Mouse (Mus musculus) kidney, postnatal 25 days (tissue): ENCODE measurements around the gene Btbd11.

Experiments used
- DNase-seq, 2 experiments: peaks; one replicate each; pipeline ENCODE4 v3.0.0; 2021; ENCODE audit warnings: mixed read lengths in 2 of 2

The Btbd11 gene

DNA sequence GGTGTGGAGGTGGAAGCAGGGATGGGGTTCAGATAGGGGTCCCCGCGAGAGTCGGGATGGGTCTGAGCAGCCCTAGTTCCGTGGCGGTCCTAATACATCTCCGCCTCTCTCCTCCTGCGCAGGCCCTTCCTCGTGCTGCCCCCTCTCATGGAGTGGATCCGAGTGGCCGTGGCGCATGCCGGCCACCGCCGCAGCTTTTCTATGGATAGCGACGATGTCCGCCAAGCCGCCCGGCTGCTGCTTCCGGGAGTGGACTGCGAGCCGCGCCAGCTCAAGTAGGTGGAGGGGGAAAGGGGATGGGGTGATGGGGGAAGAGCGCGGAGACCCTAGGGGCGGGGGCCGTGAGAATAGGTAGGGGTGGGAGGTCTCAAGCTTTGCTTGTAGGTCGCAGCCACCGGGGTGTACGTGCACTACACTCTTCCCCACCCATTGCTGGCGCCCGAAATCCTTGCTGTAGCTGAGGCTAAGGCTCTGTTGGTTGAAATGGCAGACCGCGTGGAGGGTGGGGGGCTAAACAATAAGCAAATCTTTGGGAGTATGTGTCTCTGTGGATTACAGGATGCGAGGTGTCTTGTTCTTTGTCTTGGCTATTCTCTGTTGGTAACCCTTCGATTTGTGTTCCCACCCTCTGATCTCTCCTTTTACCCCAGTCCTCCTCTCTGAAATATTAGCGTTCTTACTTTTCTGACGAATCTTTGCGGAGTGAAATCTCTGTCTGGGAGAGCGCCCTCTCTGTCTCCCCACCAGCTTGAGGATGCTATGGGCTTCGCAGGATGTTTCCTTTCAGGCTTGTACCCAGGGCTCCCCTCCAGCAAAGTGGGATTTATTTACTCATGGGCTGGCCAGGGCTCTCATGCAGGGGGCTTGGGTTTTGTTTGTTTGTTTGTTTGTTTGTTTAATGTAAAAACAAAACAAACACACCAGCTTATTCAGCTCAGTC, 212.3 kb downstream of the Btbd11 start:
- DNase-seq = peak in 1 of 2 experiments; percentile 26

DNA sequence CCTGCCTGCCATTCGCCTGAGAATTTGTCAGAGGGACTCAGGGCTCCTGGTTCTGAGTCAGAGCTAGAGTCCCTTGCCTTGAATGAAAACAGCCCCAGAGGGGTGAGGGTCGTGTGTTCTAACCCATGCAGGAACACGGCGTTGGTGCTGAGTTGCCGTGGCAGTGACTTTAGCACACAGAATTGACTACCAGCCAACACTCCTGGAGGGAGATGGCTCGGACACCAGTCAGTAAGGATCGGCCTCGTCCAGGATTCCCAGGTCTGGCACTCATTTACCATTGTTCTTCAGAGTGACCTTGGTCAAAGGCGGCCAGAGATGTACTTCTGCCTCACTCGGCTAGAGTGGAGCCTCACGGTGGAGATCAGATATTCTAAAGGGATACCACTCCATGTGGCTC, 215.9 kb downstream of the Btbd11 start:
- DNase-seq = no peak

DNA sequence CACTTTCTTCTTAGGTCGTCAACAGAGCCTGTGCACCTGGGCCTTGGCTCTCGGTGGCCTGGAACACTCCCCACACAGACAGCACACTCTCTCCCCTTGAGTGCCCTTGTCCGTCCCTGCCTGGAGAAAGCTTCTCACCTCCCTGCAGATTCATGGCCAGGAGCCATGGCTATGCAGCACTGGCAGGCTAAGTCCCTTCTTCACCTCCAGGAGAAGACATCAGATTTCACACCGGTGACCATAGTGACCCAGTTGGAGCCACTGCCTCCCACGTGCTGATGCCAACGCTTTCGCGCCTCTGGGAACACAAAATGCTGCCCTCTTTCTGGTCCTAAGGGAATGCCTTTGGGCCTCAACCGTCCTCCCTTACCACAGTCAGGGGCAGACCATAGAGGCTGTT, 217.9 kb downstream of the Btbd11 start:
- peak in 1 of 2 experiments; percentile 41 for DNase-seq

DNA sequence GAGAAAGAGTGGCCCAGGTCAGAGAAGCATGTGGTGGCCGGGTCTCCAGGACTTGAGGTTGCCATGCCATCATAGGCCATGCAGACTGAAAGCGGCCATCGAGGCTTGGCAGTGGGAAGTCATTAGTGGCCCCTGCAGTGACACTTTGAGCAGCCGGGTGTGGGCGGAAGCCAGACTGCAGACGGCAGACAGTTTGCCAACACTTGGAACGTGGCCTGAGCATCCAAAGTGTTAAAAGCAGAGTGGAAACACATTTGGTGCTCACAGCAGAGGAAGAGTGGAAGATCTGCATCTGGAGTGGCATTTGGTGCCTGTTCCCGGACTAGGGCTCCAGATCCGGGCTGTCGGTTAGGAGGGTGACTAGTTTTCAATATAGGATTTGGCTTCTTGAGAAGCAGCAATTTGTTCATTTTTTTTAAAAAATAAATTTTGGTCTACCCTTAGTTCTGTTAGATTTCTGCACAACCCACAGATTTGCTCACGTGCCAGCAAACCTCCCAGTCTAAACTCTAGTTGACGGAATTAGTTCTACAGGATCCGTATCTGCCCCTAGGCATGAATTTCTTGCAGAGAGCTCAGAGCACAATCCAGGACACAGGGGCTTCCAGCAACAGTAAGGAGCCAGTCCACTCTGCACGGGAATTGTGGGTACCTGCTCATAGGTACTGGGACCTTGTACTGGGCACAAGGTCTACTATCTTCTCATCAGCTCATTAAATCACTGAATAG, 222.1 kb downstream of the Btbd11 start:
- DNase-seq = no peak

DNA sequence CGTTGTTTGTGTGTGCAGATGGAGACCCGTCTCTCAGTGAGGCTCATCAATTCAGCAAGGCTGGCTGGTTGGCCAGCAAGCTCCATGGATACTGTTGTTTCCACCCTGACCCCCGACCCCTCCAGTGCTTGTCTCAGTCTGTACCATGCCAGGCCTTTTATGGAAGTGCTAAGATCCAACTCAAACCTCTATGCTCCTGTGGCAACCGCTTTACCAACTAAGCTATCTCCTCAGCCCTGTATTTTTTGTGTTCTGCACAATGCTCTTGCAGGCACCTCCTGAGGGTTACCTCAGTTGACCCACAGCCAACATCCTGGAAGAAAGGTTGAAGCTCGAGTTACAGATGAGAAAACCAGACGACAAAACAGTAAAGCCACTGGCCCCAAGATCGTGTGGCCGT, 230.5 kb downstream of the Btbd11 start:
- DNase-seq = no peak

DNA sequence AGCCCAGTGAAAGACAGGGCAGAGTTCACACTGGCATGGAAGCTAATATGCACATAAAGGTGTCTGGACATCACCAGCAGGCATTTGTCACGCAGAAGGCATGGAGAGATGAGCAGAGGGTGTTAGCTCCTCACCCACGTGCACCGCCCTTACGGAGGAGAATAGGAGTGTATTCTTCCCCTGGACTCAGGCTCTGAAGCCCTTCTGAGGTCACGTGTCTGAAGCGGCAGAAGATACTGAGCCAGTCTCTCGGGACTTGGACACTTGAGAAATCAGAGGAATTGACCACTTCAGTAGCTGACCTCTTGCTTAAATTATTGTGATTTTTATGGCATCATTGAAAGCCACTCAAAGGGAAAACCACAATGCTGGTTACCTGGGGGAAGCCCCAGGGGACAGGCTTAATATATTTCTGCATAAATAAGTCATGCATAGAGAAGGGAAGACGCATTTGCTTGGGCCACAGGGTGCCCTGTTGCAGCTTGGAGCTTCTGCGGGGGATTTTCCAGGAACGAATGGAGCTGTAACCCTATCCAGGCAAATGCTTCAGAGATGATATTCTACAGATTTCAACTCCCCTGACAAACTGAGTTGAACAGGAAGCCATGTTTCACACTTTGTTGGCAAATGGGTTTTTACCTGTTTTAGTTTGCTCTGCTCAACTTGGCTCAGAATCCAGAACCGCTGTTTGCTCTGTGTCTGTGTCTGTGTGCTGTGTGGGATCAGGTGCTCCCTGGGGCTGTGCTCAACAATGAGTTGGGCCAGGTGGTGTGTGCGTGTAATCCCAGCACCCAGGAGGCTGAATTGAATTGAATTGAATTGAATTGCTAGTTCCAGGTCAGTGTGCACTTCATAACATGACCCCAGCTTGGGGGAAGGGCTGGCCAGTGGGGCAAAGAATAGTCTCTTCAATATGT, 231.1 kb downstream of the Btbd11 start:
- no peak for DNase-seq

DNA sequence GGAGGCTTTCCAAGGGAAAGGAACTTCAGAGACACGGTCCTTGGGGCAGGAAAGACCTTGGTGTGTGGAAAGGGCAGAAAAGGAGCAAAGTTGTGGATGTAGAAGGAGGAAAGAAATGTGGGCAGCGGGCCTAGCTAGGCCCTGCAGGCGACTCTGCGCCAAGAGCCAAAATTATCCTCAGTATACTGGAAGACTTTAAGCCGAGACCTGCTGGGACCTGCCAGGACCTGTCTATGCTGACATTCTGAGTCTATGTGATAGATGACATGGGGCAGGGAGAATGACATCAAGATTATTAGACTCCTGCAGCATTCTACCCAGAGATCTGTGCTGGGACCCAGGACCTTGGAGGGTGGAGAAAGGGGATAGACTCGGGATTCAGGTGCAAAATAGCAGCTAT, 234.5 kb downstream of the Btbd11 start:
- no peak for DNase-seq

DNA sequence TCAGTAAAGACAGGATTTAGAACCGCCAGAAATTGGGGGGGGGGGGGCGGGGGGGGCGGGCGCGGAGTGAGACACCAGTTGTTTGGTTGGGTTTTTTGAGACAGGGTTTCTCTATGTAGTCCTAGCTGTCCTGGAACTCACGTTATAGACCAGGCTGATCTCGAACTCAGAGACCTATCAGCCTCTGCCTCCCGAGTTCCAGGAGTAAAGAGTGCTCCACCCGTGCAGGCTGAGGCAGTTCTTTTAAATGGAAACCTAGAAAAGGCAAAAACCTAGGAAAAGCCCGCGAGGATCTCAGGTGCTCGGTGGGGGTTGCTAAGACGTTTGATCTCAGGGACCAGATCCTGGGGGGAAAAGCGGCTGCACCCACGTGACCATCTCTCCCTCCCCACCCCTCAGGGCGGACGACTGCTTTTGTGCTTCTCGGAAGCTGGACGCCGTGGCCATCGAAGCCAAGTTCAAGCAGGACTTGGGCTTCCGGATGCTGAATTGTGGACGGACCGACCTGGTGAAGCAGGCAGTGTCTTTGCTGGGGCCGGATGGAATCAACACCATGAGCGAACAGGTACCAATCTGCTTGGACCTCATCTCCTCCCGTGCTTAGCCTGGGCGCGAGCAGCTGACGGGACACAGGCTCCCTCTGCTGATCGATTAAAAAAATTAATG, 238.0 kb downstream of the Btbd11 start:
- DNase-seq = peak; percentile 50 to 60

DNA sequence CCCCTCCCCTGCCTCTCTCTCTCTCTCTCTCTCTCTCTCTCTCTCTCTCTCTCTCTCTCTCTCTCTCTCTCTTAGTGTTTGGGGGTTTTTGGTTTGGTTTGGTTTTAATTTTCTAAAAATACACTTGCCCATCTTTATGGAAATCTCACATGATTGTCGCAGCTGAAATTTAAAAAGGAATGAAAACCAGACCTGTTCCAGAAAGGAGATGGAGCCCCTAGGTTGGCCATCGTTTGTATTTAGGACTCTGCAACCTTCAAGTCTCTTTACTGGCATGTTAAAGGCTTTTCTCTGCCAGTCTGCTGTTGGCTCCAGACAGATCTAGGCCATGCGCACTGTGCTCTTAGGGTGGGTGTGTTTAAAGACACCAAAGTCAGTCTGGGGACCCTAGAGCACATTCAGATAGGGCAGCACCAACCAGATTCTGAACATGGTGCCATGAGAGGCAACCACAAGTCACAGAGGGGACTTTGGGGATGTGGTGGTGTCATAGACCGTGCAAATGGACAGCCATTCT, 238.6 kb downstream of the Btbd11 start:
- no peak for DNase-seq

DNA sequence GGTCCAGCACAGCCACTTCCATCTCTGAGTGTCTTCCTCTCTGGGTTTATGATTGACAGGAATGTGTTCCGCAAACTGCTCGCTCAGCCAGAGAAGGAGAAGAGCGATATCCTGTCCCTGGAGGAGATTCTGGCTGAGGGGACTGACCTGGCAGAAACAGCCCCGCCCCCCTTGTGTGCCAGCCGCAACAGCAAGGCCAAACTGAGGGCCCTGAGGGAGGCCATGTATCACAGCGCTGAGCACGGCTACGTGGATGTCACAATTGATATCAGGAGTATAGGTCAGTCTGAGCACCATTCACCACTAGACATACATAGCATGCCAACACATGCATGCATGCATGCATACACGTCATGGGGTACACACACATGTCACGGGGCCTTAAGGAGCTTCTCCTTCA, 245.4 kb downstream of the Btbd11 start:
- DNase-seq = peak in 1 of 2 experiments; percentile 8

DNA sequence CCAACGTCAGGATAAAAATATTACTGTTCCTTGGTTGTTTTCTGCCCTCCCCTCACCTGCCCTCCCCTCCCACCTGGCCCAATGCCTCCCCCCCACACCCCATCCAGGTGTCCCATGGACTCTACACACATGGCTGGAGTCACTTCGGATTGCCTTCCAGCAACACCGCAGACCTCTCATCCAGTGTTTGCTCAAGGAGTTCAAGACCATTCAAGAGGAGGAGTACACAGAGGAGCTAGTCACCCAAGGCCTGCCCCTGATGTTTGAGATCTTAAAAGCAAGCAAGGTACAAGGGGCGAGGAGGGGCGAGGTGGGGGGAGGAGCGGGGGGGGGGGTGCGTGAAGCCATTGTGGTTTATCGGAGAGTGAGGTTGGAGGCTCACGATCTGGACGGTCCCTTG, 247.0 kb downstream of the Btbd11 start:
- DNase-seq = no peak

DNA sequence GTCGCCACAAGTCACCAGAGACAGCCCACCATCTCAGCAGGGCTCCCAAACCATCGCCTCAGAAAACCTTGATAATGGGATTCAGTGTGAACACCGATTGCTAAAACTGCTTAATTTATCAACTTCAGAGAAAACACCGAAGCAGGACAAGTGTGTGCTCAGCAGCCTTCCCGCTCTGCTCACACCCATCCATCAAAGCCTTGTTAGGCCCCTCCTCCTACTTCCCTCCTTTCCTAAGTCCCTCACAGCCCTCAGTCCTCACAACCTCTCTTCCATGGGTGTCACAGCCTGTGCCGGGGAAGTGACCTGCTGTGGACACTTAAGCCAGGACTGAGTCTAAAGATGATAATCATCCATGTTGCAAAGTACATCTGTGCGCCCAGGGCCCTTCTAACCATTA, 251.0 kb downstream of the Btbd11 start:
- no peak for DNase-seq

DNA sequence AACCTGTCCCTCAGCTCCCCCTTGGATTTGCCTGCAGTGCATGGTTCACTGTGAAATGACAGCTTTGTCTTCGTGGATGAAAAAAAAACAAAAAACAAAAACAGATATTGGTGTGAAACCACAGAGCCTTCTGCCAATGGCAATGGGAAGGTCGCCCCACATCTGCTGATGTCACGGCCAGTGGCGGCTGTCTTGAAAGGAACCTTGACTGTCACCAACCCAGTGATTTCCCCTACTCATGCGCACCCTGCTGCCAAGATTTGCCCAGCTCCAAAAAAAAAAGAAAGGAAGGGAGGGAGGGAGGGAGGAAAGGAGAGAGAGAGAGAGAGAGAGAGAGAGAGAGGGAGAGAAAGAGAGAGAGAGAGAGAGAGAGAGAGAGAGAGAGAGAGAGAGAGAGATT, 251.5 kb downstream of the Btbd11 start:
- DNase-seq = no peak

DNA sequence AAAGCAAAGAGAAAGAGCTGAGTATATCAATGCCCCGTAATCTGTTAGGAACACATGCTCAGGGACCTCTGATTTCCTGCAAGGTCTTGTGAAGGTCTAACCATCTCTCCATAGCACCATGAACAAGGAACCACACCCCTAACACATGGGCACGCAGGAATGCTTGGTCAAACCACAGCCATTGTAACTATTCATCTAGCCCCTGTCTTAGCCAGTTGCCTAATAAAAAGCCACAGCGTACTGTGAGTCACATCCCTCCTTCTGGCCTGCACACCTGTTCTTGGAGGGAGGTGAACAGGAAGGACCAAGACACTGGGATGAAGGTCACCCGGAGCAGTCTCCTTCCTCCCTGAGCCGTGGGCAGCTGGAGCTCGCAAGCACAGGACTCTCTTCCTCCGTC, 253.0 kb downstream of the Btbd11 start:
- no peak for DNase-seq

DNA sequence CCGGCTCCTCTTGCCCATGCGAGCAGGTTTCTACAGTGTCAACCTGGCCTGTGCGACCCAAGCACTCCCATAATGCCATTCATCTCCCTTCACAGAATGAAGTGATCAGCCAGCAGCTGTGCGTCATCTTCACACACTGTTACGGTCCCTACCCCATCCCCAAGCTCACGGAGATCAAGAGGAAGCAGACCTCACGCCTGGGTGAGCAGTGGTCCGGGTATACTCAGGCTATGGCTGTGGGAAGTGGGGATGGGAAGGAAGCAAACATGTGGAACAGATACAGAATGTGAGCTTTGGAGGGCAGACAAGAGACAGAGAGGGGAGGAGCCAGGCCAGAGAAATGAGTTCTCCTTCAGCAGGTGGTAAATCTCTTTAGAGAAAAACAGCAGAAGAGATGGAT, 253.8 kb downstream of the Btbd11 start:
- DNase-seq = no peak

DNA sequence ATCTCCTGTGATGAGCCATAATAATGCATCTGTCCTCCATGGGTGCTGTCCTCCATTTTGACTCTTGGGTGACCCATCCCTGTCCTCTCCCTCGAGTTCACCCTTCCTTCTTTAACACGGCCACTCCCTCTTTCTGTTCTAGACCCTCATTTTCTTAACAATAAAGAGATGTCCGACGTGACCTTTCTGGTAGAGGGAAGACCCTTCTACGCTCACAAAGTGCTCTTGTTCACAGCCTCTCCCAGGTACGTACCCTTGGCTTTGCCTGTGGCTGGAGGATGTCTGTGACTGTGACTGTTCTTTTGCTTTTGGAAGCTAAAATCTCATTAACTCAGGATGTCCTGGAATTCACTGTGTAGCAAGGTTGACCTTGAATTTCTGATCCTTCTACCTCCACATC, 258.7 kb downstream of the Btbd11 start:
- DNase-seq = no peak

DNA sequence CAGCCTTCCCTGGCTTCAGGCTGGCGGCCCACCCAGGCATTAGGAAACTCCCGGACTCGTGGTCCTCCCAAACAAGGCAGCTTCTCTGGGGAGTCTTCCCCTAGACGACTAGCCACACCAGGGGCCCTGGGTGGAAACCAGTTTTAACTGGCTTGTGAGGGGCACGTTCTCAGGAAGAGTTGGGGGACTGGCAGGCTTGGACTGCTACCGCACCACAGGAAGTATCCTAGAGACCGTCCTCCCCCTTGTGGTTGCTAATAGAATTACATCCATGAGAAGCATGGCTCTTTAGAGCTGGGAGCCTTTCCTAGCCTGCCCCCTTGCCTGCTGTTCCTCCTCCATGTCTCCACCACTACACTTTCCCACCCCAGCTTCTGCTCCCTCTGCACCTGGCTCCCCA, 265.1 kb downstream of the Btbd11 start:
- DNase-seq = peak; percentile 38 to 42

DNA sequence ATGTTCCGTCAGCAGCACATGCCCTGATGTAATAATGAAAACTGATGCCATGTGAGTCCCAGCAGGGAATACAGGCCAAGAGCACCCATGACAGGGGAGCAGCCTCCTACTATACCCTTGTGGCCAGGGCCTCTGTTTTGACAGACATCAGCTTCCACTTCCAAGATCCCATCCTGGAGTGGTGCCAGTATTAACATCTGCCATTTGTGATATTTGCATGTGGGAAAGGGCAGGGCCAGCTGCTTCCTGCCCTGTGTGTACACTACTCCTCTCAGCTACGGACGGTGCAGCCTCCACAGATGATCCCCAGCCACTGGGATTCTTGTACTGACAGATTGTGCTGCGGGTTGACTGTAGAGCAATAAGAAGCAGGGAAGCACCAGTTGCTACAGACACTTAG, 269.3 kb downstream of the Btbd11 start:
- no peak for DNase-seq

DNA sequence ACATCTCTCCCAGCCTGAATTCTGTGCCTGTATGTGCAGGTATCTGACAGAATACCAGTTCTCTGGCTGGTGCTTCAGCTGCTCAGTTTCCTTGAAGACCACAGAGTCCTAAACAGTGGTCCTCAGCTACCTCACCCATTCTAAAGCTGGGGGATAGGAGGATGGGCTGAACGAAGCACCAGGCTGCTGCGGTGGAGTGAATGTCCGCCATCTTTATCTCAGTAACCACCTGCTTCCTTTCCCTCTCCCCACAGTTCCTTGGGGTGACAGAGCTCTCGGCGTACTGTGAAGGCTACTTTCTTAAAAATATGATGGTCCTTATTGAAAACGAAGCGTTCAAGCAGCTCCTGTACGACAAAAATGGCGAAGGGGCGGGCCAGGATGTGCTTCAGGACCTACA, 271.3 kb downstream of the Btbd11 start:
- DNase-seq = no peak

DNA sequence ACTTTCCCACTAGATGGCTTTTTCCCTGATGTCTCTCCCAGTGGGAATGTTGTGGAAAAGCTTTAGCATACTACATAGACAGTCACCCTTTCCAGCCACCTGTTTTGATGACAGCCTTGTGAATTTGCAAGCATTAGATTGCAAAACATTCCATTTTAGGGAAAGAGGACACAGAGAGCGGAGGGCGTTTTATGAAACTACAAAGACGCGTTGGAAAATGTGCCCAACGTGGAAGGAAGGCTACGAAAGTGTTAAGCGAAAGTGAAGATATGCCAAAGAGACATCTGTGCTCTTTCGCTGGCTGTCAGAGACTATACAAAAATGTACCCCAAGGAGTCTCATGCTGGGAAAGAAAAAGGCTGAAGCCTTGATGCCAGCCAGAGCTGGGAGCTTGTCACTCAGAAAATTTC, 286.9 kb downstream of the Btbd11 start:
- no peak for DNase-seq

DNA sequence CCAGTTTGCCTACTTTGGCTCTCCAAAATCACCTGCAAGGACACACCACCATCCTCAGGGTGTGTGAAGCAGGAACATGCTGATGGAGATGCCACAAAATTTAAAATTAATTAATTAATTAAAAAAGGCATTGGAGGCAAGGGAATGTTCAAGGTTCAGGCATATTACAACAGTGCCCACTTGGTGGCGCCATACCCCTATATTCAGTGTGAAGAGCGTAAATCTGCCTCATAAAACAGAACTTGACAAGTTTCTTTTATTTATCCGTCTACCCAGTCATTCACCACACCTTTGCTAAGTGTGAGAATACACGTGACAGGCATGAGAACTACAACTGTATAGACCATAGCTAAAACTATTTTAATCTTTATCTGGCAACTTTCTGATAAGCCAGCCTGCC, 292.0 kb downstream of the Btbd11 start:
- peak in 1 of 2 experiments; percentile 56 for DNase-seq

DNA sequence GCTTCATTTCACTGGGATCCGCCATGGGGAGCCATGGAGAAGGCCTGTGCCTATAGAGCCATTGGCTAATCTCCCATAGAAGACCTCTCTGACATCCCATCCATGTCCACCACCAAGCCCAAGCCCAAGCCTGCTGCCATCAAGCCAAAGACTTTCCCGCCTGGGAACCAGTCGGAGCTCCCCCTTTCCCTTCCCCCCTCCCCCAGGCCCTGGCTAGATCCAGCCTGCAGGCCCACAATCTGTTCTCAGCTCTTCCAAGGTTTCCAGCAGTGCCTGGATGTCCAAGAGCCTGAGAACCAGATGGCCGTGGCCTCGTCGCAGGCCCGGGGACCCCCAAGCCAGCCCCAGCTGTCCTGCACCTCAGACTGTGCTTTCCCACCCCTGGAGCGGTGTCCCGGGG, 295.8 kb downstream of the Btbd11 start:
- DNase-seq = no peak
